Mouse (Mus musculus): ENCODE data around the gene Gm595. TPM values are rescaled to one million over a fixed set of nuclear protein-coding genes. Genes with fewer than 3 reads are reported as not detected.

Gm595 gene
- total RNA-seq (2014; fragmentation: Nextera tagmentation) (not detected in 2 replicates), total RNA-seq (2017) (not detected in 2 replicates), polyA plus RNA-seq (2012) (not detected in 2 replicates)

- ATAC-seq (ENCODE audit: extremely low read depth, insufficient number of reproducible peaks, low FRiP score, poor library complexity, severe bottlenecking) (no peak), DNase-seq (ENCODE audit: low spot score) (no peak)
- Histone ChIP-seq H3K9me3 (replicated peaks) (no peaks in the 10 kb centered on the region), H3K27me3 (ENCODE audit: insufficient read depth, low read length) (no peaks in the 10 kb centered on the region), H3K36me3 (replicated peaks) (no peaks in the 10 kb centered on the region), H3K4me3 (ENCODE audit: low read depth, low read length) (no peak within 1 kb of the TSS), H3K4me1 (ENCODE audit: insufficient read depth, low read depth, low read length) (no peaks in the 10 kb centered on the region)
- TF ChIP-seq GATA2 (IDR thresholded peaks at IDR 0.05; ENCODE audit: borderline replicate concordance, low read depth, low read length) = no peak
Observed at GRCm38 (mm10) chrX:48877613-48878012, at the start of gene Gm595. Gene Gm595 (minus strand): TSS chrX:48877713.

- Histone ChIP-seq H3K36me3 (replicated peaks) (no peaks in the 10 kb centered on the region), H3K9me3 (replicated peaks) (no peaks in the 10 kb centered on the region), H3K4me1 (ENCODE audit: insufficient read depth, low read depth, low read length) (no peaks in the 10 kb centered on the region), H3K27me3 (ENCODE audit: insufficient read depth, low read length) (no peaks in the 10 kb centered on the region), H3K4me3 (ENCODE audit: low read depth, low read length) (no peak overlapping the region)
- no peak for ATAC-seq (ENCODE audit: extremely low read depth, insufficient number of reproducible peaks, low FRiP score, poor library complexity, severe bottlenecking)
- TF ChIP-seq GATA2 (IDR thresholded peaks at IDR 0.05; ENCODE audit: borderline replicate concordance, low read depth, low read length) = no peak
- TF ChIP-seq CTCF (IDR thresholded peaks at IDR 0.05; ENCODE audit: low read depth, low read length) = no peak
- no peak for TF ChIP-seq GATA1 (IDR thresholded peaks at IDR 0.05; ENCODE audit: borderline replicate concordance, low read length)
- no peak for TF ChIP-seq POLR2AphosphoS5 (IDR thresholded peaks at IDR 0.05; ENCODE audit: insufficient replicate concordance, low read depth, low read length)
- no peak for TF ChIP-seq TAL1 (conservative IDR thresholded peaks at IDR 0.05; ENCODE audit: low read depth, low read length)
- DNase-seq (ENCODE audit: low spot score) = no peak
Observed at GRCm38 (mm10) chrX:48908421-48908820, 30.9 kb upstream of the Gm595 start.

DNA sequence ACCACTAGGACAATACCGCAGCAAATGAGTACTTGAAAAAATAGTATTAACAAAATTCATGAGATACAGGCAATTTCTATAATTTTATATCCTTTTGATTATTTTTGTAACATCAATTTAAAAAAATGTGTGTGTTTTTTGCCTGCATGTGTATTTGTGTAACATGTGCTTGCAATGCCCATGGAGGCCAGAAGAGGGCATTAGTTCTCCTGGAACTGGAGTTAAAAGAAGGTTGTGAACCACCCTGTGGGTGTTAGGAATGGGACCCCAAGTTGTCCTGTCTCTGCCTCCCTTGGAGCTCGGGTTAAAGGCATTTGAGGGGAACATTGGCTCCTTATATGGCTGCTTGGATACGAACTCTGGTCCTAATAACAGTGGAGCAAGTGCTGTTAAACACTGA lies 26.2 kb upstream of the Gm595 start:
- Histone ChIP-seq H3K9me3 (replicated peaks) (no peaks in the 10 kb centered on the region), H3K27me3 (ENCODE audit: insufficient read depth, low read length) (no peaks in the 10 kb centered on the region), H3K36me3 (replicated peaks) (no peaks in the 10 kb centered on the region), H3K4me3 (ENCODE audit: low read depth, low read length) (no peak overlapping the region), H3K4me1 (ENCODE audit: insufficient read depth, low read depth, low read length) (no peaks in the 10 kb centered on the region)
- ATAC-seq (ENCODE audit: extremely low read depth, insufficient number of reproducible peaks, low FRiP score, poor library complexity, severe bottlenecking) (no peak), DNase-seq (ENCODE audit: low spot score) (no peak)
- TF ChIP-seq GATA2 (IDR thresholded peaks at IDR 0.05; ENCODE audit: borderline replicate concordance, low read depth, low read length) (no peak), TAL1 (conservative IDR thresholded peaks at IDR 0.05; ENCODE audit: low read depth, low read length) (no peak), CTCF (IDR thresholded peaks at IDR 0.05; ENCODE audit: low read depth, low read length) (0 out of 2 replicates have a peak, but pooled peaks have one; percentile 5)

DNA sequence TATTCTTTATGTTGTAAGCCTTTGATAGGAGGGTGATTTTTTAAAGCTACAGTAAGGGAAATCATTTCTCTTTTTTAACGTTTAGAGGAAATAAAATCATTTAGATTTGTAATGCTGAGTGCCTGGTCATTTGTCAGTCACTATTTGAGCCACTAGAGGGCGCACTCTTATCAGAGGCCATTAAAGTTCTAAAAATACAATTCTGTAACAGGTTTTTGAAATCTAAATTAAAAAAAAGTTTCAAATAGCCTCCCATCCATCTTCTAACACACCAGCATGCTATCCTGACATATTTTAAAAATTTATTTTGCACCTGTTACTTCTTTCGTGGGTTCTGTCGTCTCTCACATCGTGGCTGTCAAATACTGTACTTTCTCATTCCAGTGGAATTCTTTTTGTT lies 22.0 kb upstream of the Gm595 start:
- no peaks in the 10 kb centered on the region for H3K4me1 ChIP-seq (ENCODE audit: insufficient read depth, low read depth, low read length)
- DNase-seq (ENCODE audit: low spot score) (no peak), ATAC-seq (ENCODE audit: extremely low read depth, insufficient number of reproducible peaks, low FRiP score, poor library complexity, severe bottlenecking) (no peak)
- H3K27me3 ChIP-seq (ENCODE audit: insufficient read depth, low read length) = no peaks in the 10 kb centered on the region
- H3K9me3 ChIP-seq (replicated peaks) = no peaks in the 10 kb centered on the region
- no peaks in the 10 kb centered on the region for H3K36me3 ChIP-seq (replicated peaks)
- no peak for TF ChIP-seq GATA1 (IDR thresholded peaks at IDR 0.05; ENCODE audit: borderline replicate concordance, low read length)
- H3K4me3 ChIP-seq (ENCODE audit: low read depth, low read length) = no peak overlapping the region

GRCm38 (mm10) chrX:48896803-48897202 lies 19.3 kb upstream of the Gm595 start:
- no peak for ATAC-seq (ENCODE audit: extremely low read depth, insufficient number of reproducible peaks, low FRiP score, poor library complexity, severe bottlenecking)
- H3K4me1 ChIP-seq (ENCODE audit: insufficient read depth, low read depth, low read length) = no peaks in the 10 kb centered on the region

DNA sequence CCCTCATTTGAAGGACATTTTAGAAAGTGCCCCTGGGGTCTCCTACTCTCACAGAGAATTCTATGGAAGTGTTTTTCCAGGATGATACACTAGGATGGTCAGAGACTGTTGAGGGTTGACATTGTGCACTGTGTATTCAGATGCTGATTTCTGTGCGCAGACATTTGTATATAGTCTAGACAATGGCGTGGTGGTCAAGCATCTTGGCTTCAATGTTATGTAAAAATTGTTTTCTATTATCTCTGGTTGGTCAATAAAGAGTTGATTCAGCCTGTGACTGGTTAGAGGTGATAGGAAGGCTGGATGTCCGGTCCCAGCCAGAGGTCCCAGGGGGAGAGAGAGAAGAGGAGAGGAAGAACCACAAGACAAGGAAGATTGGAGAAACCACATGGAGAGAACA lies 16.4 kb upstream of the Gm595 start:
- H3K4me3 ChIP-seq (ENCODE audit: low read depth, low read length) = no peak overlapping the region
- H3K9me3 ChIP-seq (replicated peaks) = no peaks in the 10 kb centered on the region
- no peak for TF ChIP-seq POLR2AphosphoS5 (IDR thresholded peaks at IDR 0.05; ENCODE audit: insufficient replicate concordance, low read depth, low read length)
- TF ChIP-seq TAL1 (conservative IDR thresholded peaks at IDR 0.05; ENCODE audit: low read depth, low read length) = no peak
- TF ChIP-seq CTCF (IDR thresholded peaks at IDR 0.05; ENCODE audit: low read depth, low read length) = no peak
- TF ChIP-seq GATA2 (IDR thresholded peaks at IDR 0.05; ENCODE audit: borderline replicate concordance, low read depth, low read length) = no peak
- DNase-seq (ENCODE audit: low spot score) = no peak
- no peaks in the 10 kb centered on the region for H3K36me3 ChIP-seq (replicated peaks)
- H3K4me1 ChIP-seq (ENCODE audit: insufficient read depth, low read depth, low read length) = no peaks in the 10 kb centered on the region
- H3K27me3 ChIP-seq (ENCODE audit: insufficient read depth, low read length) = no peaks in the 10 kb centered on the region
- no peak for ATAC-seq (ENCODE audit: extremely low read depth, insufficient number of reproducible peaks, low FRiP score, poor library complexity, severe bottlenecking)

More at GRCm38 (mm10) chrX:48896803-48897202, 19.3 kb upstream of the Gm595 start:
- TF ChIP-seq POLR2AphosphoS5 (IDR thresholded peaks at IDR 0.05; ENCODE audit: insufficient replicate concordance, low read depth, low read length) (no peak), GATA1 (IDR thresholded peaks at IDR 0.05; ENCODE audit: borderline replicate concordance, low read length) (no peak), GATA2 (IDR thresholded peaks at IDR 0.05; ENCODE audit: borderline replicate concordance, low read depth, low read length) (no peak), CTCF (IDR thresholded peaks at IDR 0.05; ENCODE audit: low read depth, low read length) (no peak), TAL1 (conservative IDR thresholded peaks at IDR 0.05; ENCODE audit: low read depth, low read length) (no peak)
- no peak overlapping the region for H3K4me3 ChIP-seq (ENCODE audit: low read depth, low read length)
- no peaks in the 10 kb centered on the region for H3K9me3 ChIP-seq (replicated peaks)
- H3K27me3 ChIP-seq (ENCODE audit: insufficient read depth, low read length) = no peaks in the 10 kb centered on the region
- DNase-seq (ENCODE audit: low spot score) = no peak
- no peaks in the 10 kb centered on the region for H3K36me3 ChIP-seq (replicated peaks)

DNA sequence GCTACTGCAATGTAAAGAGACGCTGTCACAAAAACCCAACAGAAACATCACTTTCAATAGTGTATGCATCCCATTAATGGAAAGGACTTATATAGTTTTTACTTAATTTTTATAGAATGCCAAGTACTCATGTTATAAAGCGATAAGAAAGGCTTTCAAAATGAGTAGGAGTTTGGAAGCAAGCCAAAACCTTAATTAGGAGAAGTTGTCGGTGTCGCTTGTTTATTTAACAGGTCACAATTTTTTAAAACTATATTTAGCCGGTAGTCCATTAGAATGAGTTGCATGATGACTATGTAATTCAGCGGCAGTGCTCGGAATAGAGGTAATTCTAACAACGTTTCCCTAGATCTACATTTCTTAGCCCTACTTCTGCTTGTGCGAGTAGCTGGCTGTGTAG lies 12.7 kb upstream of the Gm595 start:
- no peak for TF ChIP-seq GATA1 (IDR thresholded peaks at IDR 0.05; ENCODE audit: borderline replicate concordance, low read length)
- TF ChIP-seq TAL1 (conservative IDR thresholded peaks at IDR 0.05; ENCODE audit: low read depth, low read length) = no peak
- no peak for TF ChIP-seq CTCF (IDR thresholded peaks at IDR 0.05; ENCODE audit: low read depth, low read length)
- no peak for TF ChIP-seq GATA2 (IDR thresholded peaks at IDR 0.05; ENCODE audit: borderline replicate concordance, low read depth, low read length)
- no peak for TF ChIP-seq POLR2AphosphoS5 (IDR thresholded peaks at IDR 0.05; ENCODE audit: insufficient replicate concordance, low read depth, low read length)
- H3K36me3 ChIP-seq (replicated peaks) = no peaks in the 10 kb centered on the region
- no peak for DNase-seq (ENCODE audit: low spot score)

More for the DNA sequence above, 12.7 kb upstream of the Gm595 start:
- no peak overlapping the region for H3K4me3 ChIP-seq (ENCODE audit: low read depth, low read length)
- H3K9me3 ChIP-seq (replicated peaks) = no peaks in the 10 kb centered on the region
- no peaks in the 10 kb centered on the region for H3K27me3 ChIP-seq (ENCODE audit: insufficient read depth, low read length)
- H3K4me1 ChIP-seq (ENCODE audit: insufficient read depth, low read depth, low read length) = no peaks in the 10 kb centered on the region
- ATAC-seq (ENCODE audit: extremely low read depth, insufficient number of reproducible peaks, low FRiP score, poor library complexity, severe bottlenecking) = no peak
